Mouse (Mus musculus) skeletal muscle tissue, adult 2 months (tissue): ENCODE results near the gene Ttc33.

ENCODE experiments used
- DNase-seq: peaks from one replicate; pipeline ENCODE4 v3.0.0-alpha.2; 2012; ENCODE audit warnings: low read depth, low spot score

Gene Ttc33

DNA sequence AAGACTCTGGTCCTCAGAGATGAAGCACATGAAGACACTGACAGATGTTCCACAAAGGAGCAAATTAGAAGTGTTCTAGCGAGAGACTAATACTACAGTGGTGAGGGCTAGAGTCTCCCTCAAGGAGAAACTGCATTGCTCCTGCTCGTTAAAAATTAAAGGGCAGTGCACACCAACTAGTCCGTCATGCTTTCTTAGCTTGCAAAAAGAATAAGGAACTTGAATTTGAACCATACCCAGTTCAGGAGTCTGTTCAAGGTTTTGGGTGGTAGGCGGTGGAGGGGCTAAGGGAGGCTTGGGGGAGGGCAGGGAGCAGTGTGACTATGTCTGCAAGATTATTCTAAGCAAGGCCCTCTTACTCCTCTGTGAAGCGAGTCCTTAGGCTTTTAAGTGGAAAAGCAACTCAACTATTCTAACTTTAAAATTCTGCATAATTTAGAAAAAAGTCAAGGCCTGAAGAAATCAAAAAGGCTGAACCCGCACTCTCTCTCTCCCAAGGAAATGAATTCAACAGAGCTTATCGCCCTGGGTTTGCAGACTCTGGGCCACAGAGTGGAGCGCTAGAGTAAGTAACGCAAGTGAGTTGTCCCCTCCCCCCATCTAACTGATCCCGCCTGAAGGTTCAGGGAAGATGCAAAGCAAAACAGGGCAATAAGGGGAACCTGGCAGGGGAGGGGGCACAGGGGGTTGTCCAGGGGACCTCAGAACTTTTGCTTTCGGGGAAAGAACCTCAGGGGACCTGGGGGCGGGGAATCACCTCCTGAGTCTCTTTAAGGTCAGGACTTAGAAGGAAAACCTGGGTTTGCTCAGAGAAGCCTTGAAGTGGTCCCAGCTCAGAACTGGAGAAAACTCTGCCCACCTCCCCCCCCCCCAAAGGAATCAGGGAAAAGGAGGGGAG, 56.2 kb downstream of the Ttc33 start:
- DNase-seq: no peak

DNA sequence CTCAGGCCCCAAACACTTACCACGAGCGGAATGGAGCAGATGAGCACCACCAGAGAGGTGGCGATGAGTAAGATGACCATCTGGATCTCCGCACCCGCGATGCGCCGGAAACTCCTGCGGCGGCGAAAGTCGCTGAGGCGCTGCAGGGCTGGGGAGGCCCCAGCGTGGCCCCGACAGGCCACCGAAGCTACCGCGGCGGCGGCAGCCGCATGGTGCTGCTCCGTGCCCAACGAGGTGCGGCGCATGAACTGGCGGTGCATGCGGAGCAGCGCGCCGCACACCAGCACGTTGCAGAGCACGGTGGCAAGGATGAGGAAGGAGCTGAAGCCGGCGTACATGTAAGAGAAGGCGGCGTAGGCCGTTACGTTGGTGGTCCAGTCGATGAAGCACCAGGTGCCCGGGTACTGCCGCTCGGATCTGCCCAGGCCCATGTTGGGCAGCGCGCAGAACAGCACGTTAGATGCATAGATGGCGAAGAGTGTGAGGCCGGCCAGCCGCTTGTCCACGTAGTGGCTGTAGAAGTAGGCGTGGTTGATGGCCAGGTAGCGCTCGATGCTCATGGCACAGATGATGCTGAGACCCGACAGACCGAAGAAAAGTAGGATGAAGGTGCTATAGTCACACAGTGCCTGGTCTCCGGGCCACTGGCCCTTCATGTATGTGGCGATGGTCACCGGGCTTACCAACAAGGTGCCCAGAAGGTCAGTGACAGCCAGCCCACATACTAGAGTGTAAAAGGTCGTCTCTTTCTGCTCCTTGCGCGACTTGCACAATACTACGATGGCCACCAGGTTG, 57.1 kb downstream of the Ttc33 start:
- no peak for DNase-seq

DNA sequence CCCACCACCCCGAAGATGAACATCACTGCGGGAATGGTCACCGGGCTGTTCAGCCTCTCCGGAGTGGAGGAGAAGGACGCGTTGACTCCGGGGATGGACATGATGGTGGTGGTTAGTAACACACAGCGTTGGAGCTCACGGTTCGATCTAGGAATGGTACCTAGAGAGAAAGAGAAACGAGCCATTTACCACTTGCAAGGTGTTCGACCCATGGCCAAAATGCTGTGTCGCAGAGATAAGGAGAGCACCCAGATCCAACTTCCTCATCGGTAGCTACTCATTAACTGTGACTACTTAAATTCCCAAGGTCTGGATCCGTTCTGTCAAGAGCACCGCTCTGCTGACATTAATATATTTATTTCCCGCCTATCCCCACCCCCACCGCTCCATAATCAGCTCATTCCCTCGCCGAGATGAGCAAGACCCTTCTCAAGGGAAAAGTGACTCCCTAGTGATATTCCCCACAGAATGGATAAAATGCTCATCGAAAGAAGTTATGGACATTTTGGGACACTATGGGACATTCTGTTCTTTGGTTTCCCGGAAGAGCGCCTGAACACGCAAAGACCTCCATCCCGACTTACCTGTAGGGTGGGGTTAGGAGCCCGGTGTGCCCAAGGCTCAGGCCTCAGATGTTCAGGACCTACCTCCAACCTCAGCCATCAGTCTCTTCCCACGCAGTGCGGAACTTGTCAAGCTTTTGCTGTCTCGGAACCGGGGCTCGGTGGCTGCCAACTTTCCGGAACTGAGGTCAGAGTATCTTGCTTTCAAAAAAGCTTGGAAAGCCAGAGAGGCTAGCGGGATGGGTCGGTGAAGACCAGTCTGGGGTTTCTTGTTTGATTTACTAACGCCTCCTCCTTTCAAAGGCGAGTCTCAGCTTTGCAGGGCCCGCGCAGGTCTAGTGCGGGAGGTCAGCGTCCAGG, 58.0 kb downstream of the Ttc33 start:
- no peak for DNase-seq

DNA sequence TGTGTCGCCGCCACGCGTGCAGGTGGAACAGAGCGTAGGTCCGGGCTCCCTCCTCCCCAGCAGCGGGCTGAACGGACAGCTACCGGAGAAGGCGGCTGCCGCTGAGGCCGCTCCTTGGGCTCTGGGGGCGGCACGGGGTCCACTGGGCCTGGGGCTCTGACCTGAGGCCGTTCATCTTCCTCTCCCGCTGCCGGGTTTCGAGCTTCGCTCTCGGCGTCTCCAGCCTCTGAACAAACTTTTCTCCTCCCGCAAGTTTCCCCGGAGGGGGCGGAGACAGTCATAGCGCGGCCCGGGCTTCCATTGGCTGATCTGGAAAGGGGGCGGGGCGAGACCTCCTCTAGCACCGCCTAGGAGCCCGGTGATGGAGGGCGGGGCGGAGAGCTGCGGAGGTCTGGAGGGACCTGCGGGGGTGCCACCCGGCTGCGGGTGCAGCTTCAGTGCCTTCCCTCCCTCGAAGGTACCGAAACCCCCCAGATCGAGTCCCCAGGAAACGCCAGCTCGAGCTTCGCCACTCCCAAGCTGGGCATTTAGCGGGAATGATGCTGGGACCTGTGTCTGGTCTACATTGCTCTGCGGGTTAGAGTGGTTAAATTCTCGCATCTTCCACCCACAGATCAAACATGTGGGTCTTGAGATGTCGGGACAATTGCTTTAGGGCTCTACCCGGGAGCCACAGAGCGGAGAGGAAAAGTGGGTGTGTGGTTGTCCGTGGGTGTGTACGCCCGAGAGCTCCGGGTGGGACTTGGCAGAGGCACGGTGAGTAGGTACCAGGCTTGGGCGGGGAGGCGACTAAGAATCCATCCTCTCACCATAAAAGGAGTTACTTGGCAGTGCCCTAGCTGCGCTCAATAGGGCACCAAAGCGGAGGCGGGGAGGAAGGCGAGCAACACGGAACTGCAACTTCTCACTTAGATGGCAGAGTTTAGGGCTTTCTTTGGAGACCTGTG, 58.9 kb downstream of the Ttc33 start, which contains the start of gene Ptger4:
Gene Ptger4 (minus strand): TSS at position 229 of the 947 bp plus-strand sequence.
- peak; percentile 75 for DNase-seq

DNA sequence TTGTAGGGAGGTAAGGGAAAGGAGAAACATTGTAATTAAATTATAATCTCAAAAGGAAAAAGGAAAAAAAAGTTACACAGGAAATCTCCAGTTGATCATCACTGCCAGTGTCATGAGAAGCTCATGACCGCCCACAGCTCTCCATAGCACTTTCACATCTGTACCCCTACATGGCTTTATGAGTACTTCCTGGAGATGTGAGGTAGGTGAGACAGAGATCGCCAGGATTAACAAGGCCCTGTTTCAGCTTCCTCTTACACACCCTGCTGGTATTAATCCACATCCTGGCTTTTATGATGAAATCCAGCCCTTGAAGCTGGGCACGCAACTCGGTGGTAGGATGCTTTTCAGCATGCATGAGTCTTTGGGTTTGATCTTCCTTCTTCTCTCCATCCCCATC, 64.9 kb downstream of the Ttc33 start:
- DNase-seq: no peak

DNA sequence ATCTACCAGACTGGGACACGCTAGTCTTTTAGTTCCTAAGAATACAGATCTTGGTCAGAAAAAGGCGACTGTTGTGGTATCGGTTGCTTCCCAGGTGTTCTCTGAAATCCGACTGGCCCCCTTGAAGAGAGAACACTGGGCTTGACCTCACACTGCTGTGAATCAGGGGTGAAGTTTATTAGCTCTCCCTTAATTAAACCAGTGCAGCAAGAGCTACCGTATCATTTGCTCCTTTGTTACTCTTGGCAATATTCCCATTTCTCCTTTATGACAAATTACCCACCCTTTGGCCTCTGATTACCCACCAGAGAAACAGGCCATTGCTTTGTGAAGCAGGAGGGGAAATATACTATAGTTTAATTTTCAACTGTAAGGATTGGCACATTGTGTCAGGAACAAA, 74.9 kb downstream of the Ttc33 start:
- no peak for DNase-seq

DNA sequence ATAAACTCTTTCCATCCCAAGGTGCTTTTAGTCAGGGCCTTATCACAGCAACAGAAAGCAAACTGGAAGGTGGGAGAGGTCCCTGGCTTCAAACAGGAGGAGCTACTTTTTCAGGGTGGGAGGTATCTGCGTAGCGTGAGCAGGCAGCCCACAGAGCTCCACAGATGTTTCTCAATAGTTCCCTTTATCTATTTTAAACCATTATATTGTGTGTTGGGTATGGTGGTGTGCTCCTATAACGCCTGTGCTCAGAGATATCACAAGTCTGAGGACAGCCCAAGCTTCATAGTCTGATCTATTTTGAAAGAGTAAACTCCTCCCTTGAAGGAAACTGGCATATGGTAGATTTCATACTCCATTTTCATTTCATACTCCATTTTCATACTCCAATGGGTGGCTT, 75.7 kb downstream of the Ttc33 start:
- no peak for DNase-seq

DNA sequence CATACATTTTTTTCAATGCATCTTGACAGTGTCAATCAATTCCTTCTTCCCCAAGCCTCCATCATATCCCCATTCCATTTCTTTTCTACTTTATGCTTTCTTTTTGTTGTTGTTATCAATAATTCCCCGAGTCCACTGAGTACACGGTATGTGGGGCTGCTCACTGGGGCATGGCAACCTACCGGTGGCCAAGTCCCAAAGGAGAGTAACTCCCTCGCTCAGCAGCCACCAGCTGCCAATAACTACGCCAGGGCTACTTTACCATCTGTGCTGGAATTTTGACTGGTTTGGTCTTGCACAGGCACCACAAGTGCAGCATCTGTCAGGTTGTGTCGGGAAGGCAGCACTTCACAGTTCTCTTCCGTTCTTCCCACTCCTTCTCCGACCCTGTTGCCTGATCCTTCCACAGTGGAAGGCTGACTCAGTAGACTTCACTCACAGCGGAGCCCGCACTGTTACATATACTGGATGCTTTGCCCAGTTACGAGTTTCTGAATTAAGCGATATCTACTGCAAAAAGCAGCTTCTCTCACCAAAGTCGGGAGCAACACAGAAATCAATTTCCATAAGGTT, 76.9 kb downstream of the Ttc33 start:
- DNase-seq: no peak

DNA sequence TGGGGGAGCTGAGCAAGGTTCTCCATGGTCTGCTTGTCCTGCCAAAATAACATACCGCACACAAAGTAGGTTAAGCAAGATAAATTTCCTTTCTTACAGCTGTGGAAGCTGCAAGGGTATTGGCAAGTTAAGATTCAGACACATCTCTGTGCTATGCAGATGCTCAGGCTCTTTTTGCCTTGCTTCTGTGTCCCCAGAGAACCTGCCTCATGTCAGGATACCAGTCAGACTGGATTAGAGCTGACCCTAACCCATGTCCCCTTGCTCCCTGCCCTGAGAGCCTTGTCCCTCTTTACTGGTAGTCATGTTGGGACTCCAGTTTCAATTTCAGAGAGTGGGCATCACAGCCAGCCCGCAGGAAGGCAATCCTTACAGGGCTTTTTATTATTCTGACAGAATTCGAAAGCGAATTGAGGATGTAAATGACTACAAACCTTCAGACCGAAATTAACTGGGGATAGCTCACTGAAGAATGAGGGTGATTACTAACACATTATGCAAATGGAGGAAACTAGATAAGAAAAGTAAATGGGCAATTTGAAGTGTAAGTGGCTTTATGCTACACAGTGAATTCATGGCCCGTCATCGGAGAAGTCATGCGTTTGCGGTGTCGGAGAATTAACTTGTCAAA, 77.7 kb downstream of the Ttc33 start:
- no peak for DNase-seq

DNA sequence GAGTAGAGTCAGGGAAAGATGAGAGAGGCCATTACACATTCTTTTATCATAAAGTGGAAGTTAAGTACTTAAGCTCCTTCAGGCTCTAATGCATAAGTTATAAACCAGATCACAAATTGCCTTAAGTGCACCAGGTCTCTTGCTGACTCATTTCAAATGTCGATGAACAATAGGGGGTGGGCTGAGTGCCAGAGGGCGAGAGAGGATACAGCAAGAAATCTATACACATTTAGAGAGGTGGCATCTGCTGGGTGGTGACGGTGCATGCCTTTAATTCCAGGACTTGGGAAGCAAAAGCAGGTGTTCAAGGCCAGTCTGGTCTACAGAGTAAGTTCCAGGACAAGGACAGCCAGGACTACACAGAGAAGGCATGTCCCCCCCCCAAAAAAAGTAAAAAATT, 80.8 kb downstream of the Ttc33 start:
- DNase-seq: no peak
